In genomic region chr4:97037693-97038348, GRCm38 (mm10) we compare ENCODE assay signal across 8 mouse cellular contexts.
A peak's percentile ranks its signal among the peaks of the same experiment; 100 is the strongest.
DNase-seq lines count a peak whose midpoint lies in the region; ATAC-seq and TF ChIP-seq lines count a peak whose summit lies in the region.
"Had no signal": no experiment of that assay in that cellular context is flagged by ENCODE, and none has a peak within 500 bp of the region (broad histone marks: within the 10 kb centered on the region; RNA-seq: fewer than 3 reads in every experiment).

No protein-coding gene starts in this region.

- ATAC-seq in embryonic facial prominence, embryonic 11.5 days (replicated peaks; ENCODE audit: insufficient number of reproducible peaks, low FRiP score, low TSS enrichment, low read depth): no peak
- peak; percentile 78 for ATAC-seq in hindbrain, embryonic 13.5 days (ENCODE audit: low FRiP score)
- 0 out of 2 replicates have a peak, but pooled peaks have one; percentile 55 for ATAC-seq in neural tube, embryonic 11.5 days (ENCODE audit: insufficient read depth, low FRiP score, low TSS enrichment)

- DNase-seq in ES-E14 (ENCODE audit: low read depth, low spot score) (no peak), adipocyte (ENCODE audit: low spot score) (peak; percentile 5)
- peak; percentile 59 for DNase-seq in embryonic facial prominence, embryonic 11.5 days (ENCODE audit: low spot score)
- peak; percentile 47 to 76 for DNase-seq in left cerebral cortex, postnatal 25 days (ENCODE audit: low spot score in 2 of 2)
- peak; percentile 37 for DNase-seq in neural tube, embryonic 11.5 days (ENCODE audit: low spot score)
- DNase-seq in thymus, postnatal 4 days: no peak

- WGBS in embryonic facial prominence, embryonic 11.5 days: 51% methylated on average over 2 of the region's 2 CpGs
- 58% methylated on average over 2 of the region's 2 CpGs for WGBS in hindbrain, embryonic 13.5 days
- 39% methylated on average over 2 of the region's 2 CpGs for WGBS in neural tube, embryonic 11.5 days

- in situ Hi-C loops in ES-E14 (cut with MboI; ENCODE audit: low sequenced_read_pairs in 2 of 2, unreplicated experiment in 2 of 2): no loop called here

- H3K27me3 ChIP-seq in embryonic facial prominence, embryonic 11.5 days (ENCODE audit: control insufficient read depth, insufficient read depth, low read length): no peaks in the 10 kb centered on the region
- H3K27me3 ChIP-seq in hindbrain, embryonic 13.5 days: no peaks in the 10 kb centered on the region
- no peaks in the 10 kb centered on the region for H3K27me3 ChIP-seq in neural tube, embryonic 11.5 days (ENCODE audit: control insufficient read depth, insufficient read depth, low read length)
- H3K27me3 ChIP-seq: embryonic facial prominence, embryonic 13.5 days had no signal

- H3K4me3 ChIP-seq in ES-E14 (ENCODE audit: insufficient read depth in 1 of 2, low read depth in 1 of 2, low read length in 2 of 2, poor library complexity in 1 of 2, severe bottlenecking in 1 of 2): no peak overlapping the region
- H3K4me3 ChIP-seq in embryonic facial prominence, embryonic 11.5 days (ENCODE audit: low read depth, low read length): no peak overlapping the region
- no peak overlapping the region for H3K4me3 ChIP-seq in hindbrain, embryonic 13.5 days
- no peak overlapping the region for H3K4me3 ChIP-seq in neural tube, embryonic 11.5 days (ENCODE audit: low read depth, low read length)
- H3K4me3 ChIP-seq: embryonic facial prominence, embryonic 13.5 days had no signal

- H3K36me3 ChIP-seq in ES-E14 (ENCODE audit: control insufficient read depth, insufficient read depth, low read length, poor library complexity, severe bottlenecking): no peaks in the 10 kb centered on the region
- no peaks in the 10 kb centered on the region for H3K36me3 ChIP-seq in embryonic facial prominence, embryonic 11.5 days (replicated peaks; ENCODE audit: control insufficient read depth, insufficient read depth, low read depth, low read length)
- no peaks in the 10 kb centered on the region for H3K36me3 ChIP-seq in hindbrain, embryonic 13.5 days
- no peaks in the 10 kb centered on the region for H3K36me3 ChIP-seq in neural tube, embryonic 11.5 days (ENCODE audit: control insufficient read depth, insufficient read depth, low read length)
- H3K36me3 ChIP-seq: embryonic facial prominence, embryonic 13.5 days had no signal

- no peak overlapping the region for H3K4me2 ChIP-seq in embryonic facial prominence, embryonic 11.5 days (ENCODE audit: low read depth, low read length)
- H3K4me2 ChIP-seq in hindbrain, embryonic 13.5 days: no peak overlapping the region
- no peak overlapping the region for H3K4me2 ChIP-seq in neural tube, embryonic 11.5 days (ENCODE audit: low read depth)
- H3K4me2 ChIP-seq: embryonic facial prominence, embryonic 13.5 days had no signal

- no peaks in the 10 kb centered on the region for H3K9me3 ChIP-seq in ES-E14 (ENCODE audit: control insufficient read depth, insufficient read depth, low read depth, low read length)
- no peaks in the 10 kb centered on the region for H3K9me3 ChIP-seq in embryonic facial prominence, embryonic 11.5 days (replicated peaks; ENCODE audit: control insufficient read depth, low read length)
- no peaks in the 10 kb centered on the region for H3K9me3 ChIP-seq in hindbrain, embryonic 13.5 days
- no peaks in the 10 kb centered on the region for H3K9me3 ChIP-seq in neural tube, embryonic 11.5 days (ENCODE audit: control insufficient read depth, low read length)
- H3K9me3 ChIP-seq: embryonic facial prominence, embryonic 13.5 days had no signal

- intact Hi-C loops in left cerebral cortex, postnatal 25 days (cut with DNase I): loop anchor here (1.0 to 10.0 kb wide), 4 partner anchors 627 to 1667 kb away; no protein-coding TSS in a partner anchor

- no peak overlapping the region for H3K9ac ChIP-seq in ES-E14 (ENCODE audit: insufficient read depth, low read depth, low read length, poor library complexity, severe bottlenecking)
- H3K9ac ChIP-seq in embryonic facial prominence, embryonic 11.5 days (replicated peaks; ENCODE audit: low read length): no peak overlapping the region
- H3K9ac ChIP-seq in hindbrain, embryonic 13.5 days: no peak overlapping the region
- no peak overlapping the region for H3K9ac ChIP-seq in neural tube, embryonic 11.5 days (ENCODE audit: low read length)
- H3K9ac ChIP-seq: embryonic facial prominence, embryonic 13.5 days had no signal

- H3K4me1 ChIP-seq in ES-E14 (ENCODE audit: control insufficient read depth in 2 of 2, insufficient read depth in 2 of 2, low read length in 2 of 2, poor library complexity in 1 of 2): no peaks in the 10 kb centered on the region
- H3K4me1 ChIP-seq in embryonic facial prominence, embryonic 11.5 days (ENCODE audit: control insufficient read depth, insufficient read depth, low read length): no peaks in the 10 kb centered on the region; the same call in 1 of the 2 replicates
- H3K4me1 ChIP-seq in hindbrain, embryonic 13.5 days (replicated peaks): 0 out of 2 replicates have a peak, but pooled peaks cover 5% of the 10 kb centered on the region
- H3K4me1 ChIP-seq in neural tube, embryonic 11.5 days (ENCODE audit: control insufficient read depth, insufficient read depth, low read length): no peaks in the 10 kb centered on the region

- no peak overlapping the region for H3K27ac ChIP-seq in ES-E14 (ENCODE audit: insufficient read depth, low read depth, low read length, poor library complexity, severe bottlenecking)
- no peak overlapping the region for H3K27ac ChIP-seq in embryonic facial prominence, embryonic 11.5 days (replicated peaks; ENCODE audit: low read depth, low read length)
- H3K27ac ChIP-seq in hindbrain, embryonic 13.5 days: no peak overlapping the region
- H3K27ac ChIP-seq in neural tube, embryonic 11.5 days (ENCODE audit: low read depth, low read length): no peak overlapping the region
- H3K27ac ChIP-seq: embryonic facial prominence, embryonic 13.5 days had no signal

TF ChIP-seq in ES-E14, 5 proteins besides CTCF, POLR2A, EP300 and RAD21:
- no peak for TF ChIP-seq CHD2 (IDR thresholded peaks at IDR 0.05; ENCODE audit: low read depth, low read length)
- peak; percentile 40; the same call in 1 of the 2 replicates for TF ChIP-seq ZC3H11A (IDR thresholded peaks at IDR 0.05; ENCODE audit: borderline replicate concordance, low read depth, low read length)

Comparison
In these comparisons a context has a peak if more than half of its experiments do, and no peak if none do; other contexts are left out.
1. DNase-seq: peak in adipocyte (single experiment), embryonic facial prominence, embryonic 11.5 days (single experiment), left cerebral cortex, postnatal 25 days (2 of 2) and neural tube, embryonic 11.5 days (single experiment); none in ES-E14 (single experiment) and thymus, postnatal 4 days (single experiment).